Mouse (Mus musculus) gastrocnemius, postnatal 4 days (tissue): Measurements from ENCODE around the gene Plekha4. TPM values are rescaled to one million over a fixed set of nuclear protein-coding genes. Genes with fewer than 3 reads are reported as not detected.

Experiments
- DNase-seq, 2 experiments: peaks; one replicate each; pipeline ENCODE4 v3.0.0; 2021 to 2022; ENCODE audit warnings: low spot score in 2 of 2, mixed read lengths in 2 of 2
- total RNA-seq, 2 experiments: library from RNA; stranded (reverse); gene quantifications; 2 replicates each; pipeline ENCODE4 v1.2.3; 2021

Gene Plekha4
- total RNA-seq, 2 experiments from 2014 or later: 17.1 to 20.3 TPM

- DNase-seq: peak; percentile 65 to 85
These were observed 41.8 kb downstream of the Plekha4 start for GRCm38 (mm10) chr7:45567780-45568516.

DNA sequence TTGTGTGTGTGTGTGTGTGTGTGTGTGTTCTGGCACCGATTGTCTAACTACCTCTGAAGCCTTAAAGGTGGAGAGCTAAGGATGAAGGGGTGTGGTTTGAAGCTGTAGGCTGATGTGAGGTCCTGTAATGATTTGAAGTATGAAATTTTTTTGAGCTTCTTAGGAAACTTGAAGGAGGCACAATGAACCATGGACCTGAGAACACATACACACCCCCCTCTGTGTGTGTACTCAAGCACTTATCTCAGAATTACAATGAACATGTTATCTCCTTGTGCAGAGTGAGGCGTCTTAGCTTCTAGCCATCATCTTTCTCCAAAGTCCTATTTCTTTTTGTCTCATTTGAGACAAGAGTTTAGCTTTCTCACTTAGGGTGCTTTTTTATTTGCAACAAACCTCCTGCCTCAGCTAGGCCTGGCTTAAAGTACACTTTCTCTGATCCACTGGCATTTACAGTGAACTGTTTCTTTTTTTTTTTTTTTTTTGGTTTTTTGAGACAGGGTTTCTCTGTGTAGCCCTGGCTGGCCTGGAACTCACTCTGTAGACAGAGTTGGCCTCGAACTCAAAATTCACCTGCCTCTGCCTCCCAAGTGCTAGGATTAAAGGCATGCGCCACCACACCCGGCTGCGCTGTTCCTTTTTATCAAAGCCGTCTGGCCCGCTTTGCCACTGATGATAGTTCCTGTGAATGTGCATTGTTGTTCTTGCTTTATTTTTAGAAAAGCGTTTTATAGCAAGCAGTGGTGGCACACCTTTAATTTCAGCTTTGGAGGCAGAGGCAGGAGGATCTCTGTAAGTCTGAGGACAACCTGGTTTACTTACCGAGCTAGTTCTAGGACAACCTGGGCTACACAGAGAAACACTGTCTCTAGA, 42.7 kb downstream of the Plekha4 start:
- DNase-seq: no peak

GRCm38 (mm10) chr7:45570103-45570741, 44.1 kb downstream of the Plekha4 start, which contains the start of gene Bcat2:
Gene Bcat2 (plus strand): TSS chr7:45570153.
- DNase-seq: peak; percentile 50 to 70

- DNase-seq: no peak
These were observed 45.8 kb downstream of the Plekha4 start for GRCm38 (mm10) chr7:45571966-45572365.

DNA sequence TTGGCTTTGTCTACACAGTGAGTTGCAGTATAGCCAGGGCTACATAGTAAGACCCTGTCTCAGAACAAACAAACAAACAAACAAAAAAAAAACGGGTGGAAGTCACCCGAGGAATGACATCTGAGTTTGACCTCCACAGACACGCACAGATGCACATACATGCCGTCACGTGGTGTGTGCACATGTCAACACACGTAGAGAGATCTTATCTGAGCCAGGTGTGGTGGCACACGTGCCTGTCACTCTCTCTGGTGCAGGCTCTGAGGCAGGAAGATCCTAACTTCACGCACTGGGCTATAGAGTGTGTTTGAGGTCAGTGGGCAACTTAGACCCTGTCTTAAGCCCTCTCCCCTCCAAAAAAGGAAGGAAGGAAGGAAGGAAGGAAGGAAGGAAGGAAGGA, 47.8 kb downstream of the Plekha4 start:
- no peak for DNase-seq

GRCm38 (mm10) chr7:45574472-45575379, 48.6 kb downstream of the Plekha4 start:
- DNase-seq: no peak

- no peak for DNase-seq
These were observed 59.8 kb downstream of the Plekha4 start for GRCm38 (mm10) chr7:45585923-45586322.

DNA sequence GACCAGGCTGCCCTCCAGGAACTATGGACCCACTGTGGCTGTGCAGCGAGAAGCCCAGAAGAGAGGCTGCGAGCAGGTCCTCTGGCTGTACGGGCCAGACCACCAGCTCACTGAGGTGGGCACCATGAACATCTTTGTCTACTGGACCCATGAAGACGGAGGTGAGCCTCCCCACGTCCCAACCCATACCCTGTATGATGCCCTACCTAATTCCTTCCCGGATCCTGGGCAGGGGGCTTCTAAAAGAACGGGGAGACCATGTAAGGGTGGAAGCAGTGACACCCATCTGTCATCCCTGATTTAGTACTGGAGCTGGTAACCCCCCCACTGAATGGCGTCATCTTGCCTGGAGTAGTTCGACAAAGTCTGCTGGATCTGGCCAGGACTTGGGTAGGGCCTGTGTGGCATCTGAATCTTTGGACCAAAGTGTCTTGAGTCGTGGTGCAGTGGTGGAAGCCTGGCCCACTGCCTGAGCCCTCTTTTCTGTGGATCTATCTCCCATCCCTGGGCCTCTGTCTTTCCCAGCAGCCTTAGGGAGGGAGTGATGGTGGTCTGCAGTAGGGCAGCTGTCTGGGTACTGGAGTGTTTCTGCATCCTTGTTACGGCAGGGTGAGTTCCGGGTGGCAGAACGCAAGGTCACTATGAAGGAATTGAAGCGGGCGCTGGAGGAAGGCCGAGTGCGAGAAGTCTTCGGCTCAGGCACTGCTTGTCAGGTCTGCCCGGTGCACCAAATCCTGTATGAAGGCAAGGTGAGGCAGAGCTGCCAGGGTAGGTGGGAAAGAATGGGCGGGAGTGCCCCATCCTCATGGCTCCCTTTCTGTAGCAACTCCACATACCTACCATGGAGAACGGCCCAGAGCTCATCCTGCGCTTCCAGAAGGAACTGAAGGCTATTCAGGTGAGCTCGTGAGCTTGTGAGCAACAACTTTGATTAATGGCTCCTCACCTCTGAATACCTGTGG, 61.8 kb downstream of the Plekha4 start:
- DNase-seq: no peak

- peak; percentile 75 to 94 for DNase-seq
These were observed 63.0 kb downstream of the Plekha4 start for GRCm38 (mm10) chr7:45589173-45589572.

GRCm38 (mm10) chr7:45589898-45590297, 63.8 kb downstream of the Plekha4 start:
- no peak for DNase-seq

- DNase-seq: no peak
These were observed 64.7 kb downstream of the Plekha4 start for GRCm38 (mm10) chr7:45590874-45591273.

DNA sequence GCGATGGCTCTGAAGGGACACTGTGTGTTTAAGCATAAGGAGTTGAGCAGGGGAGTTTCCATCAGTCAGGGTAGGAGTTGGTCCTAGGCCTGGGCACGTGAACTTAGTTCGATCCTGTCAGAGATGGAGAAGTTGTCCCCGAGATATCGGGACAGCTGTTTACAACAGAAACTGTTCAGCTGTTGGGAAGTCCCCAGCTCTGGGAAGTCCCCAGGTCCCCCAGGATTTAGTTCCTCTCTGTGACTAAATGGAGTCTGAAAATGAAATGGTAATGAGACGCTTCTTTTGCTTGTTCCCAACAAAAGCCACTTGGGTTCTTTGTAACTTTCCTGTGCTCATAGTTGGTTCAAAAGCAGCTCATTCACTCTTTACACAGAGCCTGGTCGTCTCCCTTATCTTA, 65.8 kb downstream of the Plekha4 start:
- no peak for DNase-seq

GRCm38 (mm10) chr7:45593118-45593815, 67.1 kb downstream of the Plekha4 start:
- DNase-seq: peak in 1 of 2 experiments; percentile 58

DNA sequence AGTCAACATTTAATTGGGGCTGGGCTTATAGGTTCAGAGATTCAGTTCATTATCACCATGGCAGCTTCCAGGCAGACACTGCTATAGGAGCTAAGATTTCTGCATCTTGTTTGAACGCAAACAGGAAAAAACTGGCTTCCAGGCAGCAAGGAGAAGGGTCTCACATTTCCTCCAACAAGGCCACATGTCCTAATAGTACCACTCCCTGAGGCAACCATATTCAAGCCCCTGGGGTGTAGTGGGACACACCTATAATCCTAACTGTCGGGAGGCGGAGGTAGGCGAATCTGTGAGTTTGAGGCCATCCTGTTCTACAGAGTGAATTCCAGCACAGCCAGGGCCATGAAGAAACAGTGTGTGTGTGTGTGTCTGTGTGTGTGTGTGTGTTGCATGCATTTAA, 69.0 kb downstream of the Plekha4 start:
- no peak for DNase-seq

GRCm38 (mm10) chr7:45596107-45596506, 70.0 kb downstream of the Plekha4 start:
- no peak for DNase-seq

GRCm38 (mm10) chr7:45597013-45597412, 70.9 kb downstream of the Plekha4 start:
- DNase-seq: no peak

GRCm38 (mm10) chr7:45597527-45597926, 71.4 kb downstream of the Plekha4 start:
- peak in 1 of 2 experiments; percentile 16 for DNase-seq

DNA sequence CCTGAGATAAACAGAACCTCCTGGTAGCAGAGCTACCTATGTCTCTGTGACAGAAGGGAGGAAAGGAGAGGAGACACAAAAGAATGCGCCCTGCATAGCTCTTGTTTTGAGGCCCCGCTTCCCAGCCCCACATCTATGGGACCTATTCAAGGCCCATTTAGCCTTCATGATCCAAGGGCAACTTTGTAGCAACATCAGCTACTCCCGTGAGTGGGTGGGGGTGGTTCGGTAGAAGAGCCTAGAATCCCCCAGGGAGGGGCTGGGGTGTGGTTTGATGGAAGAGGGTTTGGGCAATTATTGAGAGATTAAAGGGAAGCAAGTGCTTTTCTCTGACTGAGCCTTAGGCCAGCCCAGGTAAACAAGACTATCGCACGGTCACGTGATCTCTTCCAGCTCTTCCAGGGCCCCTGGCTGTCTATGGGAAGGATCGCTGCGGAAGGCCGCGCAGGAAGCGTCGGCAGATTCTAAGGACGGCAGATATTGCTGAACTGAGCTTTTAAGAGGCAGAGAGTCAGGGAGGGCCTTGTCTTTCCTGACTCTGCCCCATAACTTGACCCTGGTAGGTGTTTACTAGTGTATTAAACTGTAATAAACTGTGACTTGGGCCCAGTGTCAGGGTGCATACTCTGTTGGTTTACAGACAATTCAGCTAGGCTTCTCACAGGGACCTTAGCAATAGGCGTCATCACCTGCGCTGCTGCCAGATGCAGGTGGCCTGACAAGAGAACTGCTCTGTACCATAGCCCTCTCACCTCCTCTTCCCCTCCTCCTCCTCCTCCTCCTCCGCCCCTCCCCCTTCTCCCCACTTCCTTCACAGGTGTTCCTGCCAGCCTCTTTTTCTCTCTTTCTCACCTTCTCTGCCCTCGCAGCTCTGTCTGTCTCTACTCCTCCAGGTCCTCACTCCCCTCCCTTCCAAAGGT, 73.1 kb downstream of the Plekha4 start:
- no peak for DNase-seq
